Mouse (Mus musculus): Measurements from ENCODE around the gene Matn4.

DNA sequence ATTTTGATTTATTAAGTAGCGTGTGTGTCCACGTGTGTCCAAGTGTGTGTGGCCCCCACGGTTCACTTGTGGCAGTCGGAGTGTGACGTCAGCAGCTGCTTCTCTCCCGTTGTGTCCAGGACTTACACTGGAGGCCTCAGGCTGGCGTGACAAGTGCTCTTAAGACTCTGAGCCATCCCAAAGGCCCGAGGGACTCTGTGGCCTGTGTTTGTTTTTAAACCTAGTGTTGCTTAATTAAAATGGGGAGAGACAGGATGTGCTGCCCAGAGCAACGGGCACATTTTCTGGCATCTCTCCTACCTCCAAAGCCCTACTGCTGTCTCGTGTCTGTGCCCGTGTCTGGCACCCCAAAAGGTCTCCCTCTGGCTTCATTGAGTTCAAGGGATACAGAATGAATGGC is 18.5 kb upstream of the Matn4 start:
- no peak for TF ChIP-seq CTCF (IDR thresholded peaks at IDR 0.05; ENCODE audit: extremely low read depth, insufficient read depth, insufficient read length, insufficient replicate concordance)
- no peak for TF ChIP-seq POLR2A (IDR thresholded peaks at IDR 0.05; ENCODE audit: low read depth, low read length)
